Mouse (Mus musculus) layer of hippocampus, adult 11-12 months (tissue): ENCODE measurements around the gene Cmbl.
A peak's percentile ranks its signal among the peaks of the same experiment; 100 is the strongest.

Experiments
- DNase-seq: peaks from one replicate; pipeline ENCODE4 v3.0.0; 2022; ENCODE audit warnings: low spot score

The Cmbl gene

GRCm38 (mm10) chr15:31565184-31565583 lies at the start of gene Cmbl:
Gene Cmbl (plus strand): TSS chr15:31565389.
- peak; percentile 21 for DNase-seq

GRCm38 (mm10) chr15:31517186-31517585 lies 48.0 kb upstream of the Cmbl start:
- no peak for DNase-seq

- no peak for DNase-seq
Observed at GRCm38 (mm10) chr15:31518371-31518770, 46.8 kb upstream of the Cmbl start.

DNA sequence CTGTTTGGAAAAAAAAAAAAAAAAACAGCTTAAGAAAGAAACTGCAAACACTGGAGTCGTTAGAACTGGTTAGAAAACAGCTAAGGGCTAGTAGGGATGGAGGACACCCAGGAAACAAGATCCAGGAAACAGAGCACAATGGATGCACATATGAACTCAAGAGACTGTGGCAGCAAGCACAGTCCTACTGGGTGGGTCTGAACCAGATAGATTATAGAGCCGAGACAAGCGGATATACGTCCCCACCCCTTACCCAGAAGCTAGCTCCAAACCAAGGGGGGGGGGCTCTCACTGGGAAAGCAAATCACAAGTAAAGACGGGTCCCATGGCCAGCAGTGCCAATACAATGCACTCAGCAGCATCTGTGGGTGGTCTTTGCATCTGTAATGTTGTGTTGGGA lies 46.2 kb upstream of the Cmbl start:
- DNase-seq, result no peak

DNA sequence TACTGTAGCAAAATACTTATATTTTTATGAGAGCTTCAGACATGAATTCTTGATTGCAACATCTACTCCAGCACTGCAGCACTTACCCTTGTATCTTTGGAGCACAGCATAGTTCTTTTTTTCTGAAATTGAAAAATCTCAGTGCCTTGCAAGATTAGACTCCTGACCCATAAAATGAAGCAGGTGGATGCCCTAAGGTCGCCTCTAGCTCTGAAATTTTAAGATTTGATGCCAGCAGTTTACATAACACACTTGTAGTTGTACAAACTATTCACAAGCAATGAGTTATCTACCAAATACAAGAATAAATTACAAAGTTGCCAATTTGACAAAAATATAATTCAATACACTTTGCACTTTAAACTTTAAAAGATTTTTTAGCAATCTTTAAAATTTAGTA lies 38.7 kb upstream of the Cmbl start:
- no peak for DNase-seq

DNA sequence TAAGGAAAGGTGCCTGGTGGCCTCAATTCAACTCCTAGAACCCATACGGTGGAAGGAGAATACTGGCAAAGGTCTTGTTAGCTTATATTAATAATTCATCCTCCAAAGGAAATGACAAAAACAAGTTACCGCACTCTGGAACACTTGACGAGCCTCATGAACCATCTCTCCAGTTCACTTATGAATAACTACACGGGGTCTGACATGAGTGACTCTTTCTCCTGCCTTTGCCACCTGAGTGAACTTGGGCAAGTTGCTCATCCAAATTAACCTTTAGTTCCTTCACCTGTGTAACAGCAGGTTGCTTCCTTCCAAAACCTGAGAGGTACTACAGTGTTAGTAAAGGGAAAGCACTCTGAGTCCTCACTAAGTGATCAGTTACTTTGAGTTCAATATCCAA lies 36.7 kb upstream of the Cmbl start:
- no peak for DNase-seq

- DNase-seq, result no peak
Observed at GRCm38 (mm10) chr15:31529103-31529502, 36.1 kb upstream of the Cmbl start.

DNA sequence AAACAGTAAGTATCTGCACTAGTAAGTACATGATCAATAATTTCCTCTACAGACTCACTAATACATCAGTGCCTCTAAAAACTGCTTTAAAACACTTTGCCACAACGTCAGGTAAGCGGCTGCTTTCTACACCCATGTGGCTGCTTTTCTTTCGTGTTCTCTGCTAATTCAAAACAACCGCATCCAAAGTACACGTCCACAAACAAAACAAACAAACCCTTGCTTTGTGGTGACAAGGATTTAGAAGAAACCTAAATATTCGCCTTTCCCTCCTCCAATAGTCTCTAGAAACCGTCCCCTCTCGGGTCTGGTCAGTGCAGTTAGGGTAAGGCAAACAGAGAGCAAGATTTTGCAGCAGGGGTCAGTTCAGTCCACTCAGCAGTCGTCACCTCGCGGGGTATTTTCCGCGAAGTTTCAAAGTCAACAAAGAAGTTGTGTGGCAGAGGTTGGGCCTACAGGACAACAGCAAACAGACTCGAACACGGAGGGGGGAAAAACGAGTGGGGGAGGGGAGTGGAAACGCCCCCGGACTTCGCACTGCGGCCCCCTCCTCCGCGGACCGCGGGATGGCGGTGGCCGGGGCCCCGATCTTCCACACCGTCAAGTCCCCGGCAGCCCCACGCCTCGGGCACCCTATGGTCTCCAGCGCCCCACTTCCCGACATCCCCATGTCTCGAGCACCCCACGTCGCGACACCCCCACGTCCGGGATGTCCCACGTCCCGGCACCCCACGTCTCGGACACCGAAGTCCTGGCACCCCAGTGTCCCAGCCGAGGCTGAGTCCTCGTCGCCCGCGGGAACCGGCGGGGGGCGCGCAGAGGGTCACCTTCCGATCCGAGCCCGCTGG lies 35.2 kb upstream of the Cmbl start:
- DNase-seq, result peak; percentile 37

DNA sequence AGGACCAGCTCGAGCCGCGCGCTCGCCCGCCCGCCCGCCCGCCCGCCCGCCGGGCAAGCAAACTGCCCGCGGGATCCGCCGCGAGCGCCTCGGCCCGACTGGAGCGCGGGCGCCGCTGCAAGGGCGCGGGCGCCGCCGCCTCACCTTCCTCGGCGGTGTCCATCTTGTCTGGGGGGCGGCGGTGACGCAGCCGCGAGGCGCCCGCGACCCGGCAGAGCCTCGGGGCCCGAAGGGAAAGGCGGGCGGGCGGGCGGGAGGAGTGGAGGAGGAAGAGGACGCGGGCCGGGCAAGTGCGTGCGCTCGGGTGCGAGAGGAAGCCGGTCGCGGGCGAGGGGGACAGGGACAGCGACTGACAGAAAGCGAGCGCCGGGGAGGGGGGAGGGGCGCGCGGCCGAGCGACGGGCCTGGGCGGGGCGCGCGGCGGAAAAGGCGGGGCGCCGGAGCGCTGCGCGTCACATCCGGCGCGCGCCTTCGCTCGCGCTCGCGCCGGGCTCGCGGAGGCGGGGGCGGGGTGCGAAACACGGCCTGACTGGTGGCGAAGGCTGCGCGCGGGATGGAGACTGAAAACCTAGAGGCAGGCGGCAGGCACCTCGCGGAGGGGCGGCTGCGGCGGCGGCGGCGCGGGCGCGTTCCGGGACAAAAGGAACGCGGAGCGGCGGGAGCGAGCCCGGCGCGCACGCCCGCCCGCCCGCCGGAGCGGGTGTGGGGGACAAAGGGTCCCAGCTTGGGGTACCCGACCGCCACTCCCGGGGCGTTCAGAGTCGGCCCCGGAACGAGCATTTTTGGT lies 34.3 kb upstream of the Cmbl start, which contains the start of gene March6:
TSS of gene March6 (minus strand) at position 395 of the 787 bp plus-strand sequence.
- peak; percentile 93 for DNase-seq

DNA sequence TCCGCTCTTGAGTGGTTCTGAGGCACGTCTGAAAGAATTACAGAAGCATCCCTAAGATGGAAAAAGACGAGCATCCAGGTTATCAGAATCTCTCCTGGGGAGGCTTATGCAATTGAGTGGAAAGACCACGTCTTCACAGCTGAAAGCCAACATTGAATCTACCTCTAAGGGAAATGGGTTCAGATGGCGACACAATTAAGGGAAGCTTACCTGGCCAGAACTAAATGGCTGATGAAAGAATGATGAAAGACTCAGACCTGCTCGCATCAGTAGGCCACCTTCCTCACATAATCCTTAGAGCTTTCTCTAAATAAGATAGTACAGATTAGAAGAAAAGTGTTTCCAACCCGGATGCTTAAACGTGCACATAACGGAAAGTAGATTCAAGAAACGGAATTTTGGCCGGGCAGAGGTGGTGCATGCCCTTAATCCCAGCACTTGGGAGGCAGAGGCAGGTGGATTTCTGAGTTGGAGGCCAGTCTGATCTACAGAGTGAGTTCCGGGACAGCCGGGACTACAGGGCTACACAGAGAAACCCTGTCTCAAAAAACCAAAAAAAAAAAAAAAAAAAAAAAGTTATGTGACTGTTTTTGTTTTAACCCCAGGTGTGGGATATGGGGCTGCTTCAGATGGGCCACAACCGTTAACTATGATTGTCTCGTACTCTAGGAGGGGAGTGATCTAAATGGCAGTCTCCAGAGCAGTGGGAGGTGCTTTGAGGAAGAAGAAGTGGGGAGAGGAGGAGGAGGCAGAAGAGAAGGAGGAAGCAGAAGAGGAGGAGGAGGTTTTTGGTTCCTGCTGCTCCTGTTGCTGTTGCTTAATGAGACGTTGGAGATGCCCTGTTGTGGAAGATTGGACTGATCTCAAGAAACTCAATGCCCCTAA lies 33.5 kb upstream of the Cmbl start:
- DNase-seq, result no peak

DNA sequence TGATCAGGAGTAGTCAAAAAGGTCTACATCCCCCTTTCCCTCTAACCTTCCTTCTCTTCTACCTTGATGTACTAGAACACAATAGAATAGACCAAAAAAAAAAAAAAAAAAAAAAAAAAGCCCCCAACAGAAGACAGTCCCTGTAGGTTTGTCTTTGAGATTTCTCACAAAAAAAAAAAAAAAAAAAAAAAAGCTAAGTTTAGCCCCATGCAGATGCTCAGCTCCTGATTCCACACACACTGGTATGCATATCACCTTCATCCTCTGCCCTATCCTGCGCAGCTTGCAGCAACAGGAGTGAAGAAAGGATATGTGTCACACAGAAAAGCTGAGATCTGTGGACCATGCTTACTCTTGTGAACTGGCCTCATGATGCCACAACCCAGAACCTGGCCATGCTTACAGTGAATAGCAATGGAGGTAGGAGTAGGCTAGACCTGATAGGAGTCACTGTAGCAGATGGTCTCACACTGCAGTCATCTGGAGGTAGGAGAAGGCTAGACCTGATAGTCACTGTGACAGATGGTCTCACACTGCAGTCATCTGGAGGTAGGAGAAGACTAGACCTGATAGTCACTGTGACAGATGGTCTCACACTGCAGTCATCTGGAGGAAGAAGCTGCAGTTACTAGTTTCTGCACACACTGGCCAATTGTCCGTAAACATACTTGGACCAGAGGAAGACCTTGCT lies 32.7 kb upstream of the Cmbl start:
- DNase-seq, result no peak

GRCm38 (mm10) chr15:31533529-31533928 lies 31.7 kb upstream of the Cmbl start:
- DNase-seq, result no peak

DNA sequence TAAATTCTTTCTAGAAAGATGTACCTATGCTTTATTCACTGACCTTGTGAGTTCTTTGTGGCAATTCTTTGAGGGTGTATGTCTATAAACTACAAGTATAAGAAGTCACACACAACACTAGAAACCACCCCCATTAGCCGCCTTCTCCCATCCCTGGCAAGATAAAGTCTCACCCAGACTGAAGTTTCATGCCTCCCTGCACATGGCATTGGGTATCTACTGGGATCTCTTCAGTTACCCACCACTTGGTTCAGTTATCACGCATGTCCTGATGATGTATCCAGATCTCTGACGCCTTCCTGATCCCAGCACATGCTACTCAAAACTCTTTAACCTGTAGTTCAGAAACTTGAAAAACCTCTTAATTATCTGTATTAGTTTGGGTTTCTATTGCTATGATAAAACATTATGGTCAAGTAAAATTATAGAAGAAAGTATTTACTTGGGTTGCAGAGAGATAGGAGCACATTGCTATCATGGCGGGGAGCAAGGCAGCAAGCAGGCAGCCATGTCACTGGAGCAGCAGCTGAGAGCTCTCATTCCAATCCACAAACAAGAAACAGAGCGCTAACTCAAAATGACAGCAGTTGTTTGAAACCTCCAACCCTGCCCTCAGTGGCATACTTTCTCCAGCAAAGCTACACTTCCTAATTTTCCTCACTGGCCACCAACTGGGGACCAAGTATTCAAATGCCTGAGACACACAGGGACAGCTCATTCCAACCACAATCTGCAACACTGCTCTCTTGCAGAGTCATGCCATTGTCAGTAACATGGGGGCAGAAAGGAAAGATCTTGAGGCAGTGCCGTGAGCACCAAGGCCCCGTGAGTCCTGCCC lies 30.5 kb upstream of the Cmbl start:
- no peak for DNase-seq

- no peak for DNase-seq
Observed at GRCm38 (mm10) chr15:31535259-31535855, 29.8 kb upstream of the Cmbl start.

- DNase-seq, result peak; percentile 70
Observed at GRCm38 (mm10) chr15:31536051-31536737, 29.0 kb upstream of the Cmbl start.

DNA sequence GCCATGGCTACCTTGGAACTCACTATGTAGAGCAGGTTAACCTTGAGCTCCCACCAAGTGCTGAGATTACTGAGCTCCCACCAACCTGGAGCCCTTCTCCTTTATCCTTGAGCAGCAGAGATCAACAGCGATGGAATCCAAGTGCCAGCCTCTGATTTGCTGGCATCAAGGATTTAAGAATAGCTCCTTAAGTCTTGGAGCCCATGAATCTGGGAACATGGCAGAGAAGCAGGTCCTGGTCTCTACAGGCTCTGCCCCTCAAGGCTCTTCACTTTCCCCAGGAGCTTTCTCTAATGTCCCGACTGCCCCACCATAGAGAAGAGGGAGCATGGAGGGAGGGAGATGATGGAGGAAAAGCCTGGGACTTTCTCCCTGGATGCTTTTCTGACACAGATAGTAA lies 27.5 kb upstream of the Cmbl start:
- no peak for DNase-seq

DNA sequence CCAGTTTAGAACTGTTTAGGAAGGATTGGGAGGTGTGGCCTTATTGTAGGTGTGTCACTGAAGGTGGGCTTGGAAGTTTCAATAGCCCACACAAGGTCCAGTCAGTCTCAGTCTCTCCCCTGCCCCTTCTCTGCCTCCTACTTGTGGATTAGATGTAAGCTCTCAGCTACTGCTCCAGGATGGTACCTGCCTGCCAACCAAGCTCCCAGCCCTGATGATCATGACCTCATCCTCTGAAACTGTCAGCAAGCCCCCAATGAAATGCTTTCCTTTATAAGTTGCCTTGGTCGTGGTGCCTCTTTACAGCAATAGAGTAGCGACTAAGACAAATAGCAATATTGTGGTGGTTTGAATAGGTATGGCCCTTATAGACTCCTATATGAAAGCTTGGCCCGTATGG lies 26.8 kb upstream of the Cmbl start:
- no peak for DNase-seq

- DNase-seq, result no peak
Observed at GRCm38 (mm10) chr15:31539643-31540512, 25.3 kb upstream of the Cmbl start.

GRCm38 (mm10) chr15:31540513-31540802 lies 24.7 kb upstream of the Cmbl start:
- DNase-seq, result no peak
